Mouse (Mus musculus): ENCODE measurements around the gene Clec4a4.

- TF ChIP-seq GATA1 (IDR thresholded peaks at IDR 0.05; ENCODE audit: borderline replicate concordance, low read length) = no peak
- no peak for TF ChIP-seq FLI1 (IDR thresholded peaks at IDR 0.05; ENCODE audit: low read length)
These were observed 59.7 kb downstream of the Clec4a4 start, which contains the start of gene Clec4b1 for GRCm38 (mm10) chr6:123049742-123050372.

Measured in megakaryocyte, embryonic 14.5 days (primary cell).